Mouse (Mus musculus) C2C12 (cell line): ENCODE results near the gene Tnnt2. TPM values are rescaled to one million over a fixed set of nuclear protein-coding genes. Genes with fewer than 3 reads are reported as not detected.

ENCODE experiments used
- H3K27me3 ChIP-seq: one replicate; pipeline ENCODE4 v1.6.1; 2011; ENCODE audit not compliant: control insufficient read depth, insufficient read depth, insufficient read length
- H3K36me3 ChIP-seq: one replicate; pipeline ENCODE4 v1.6.1; 2011; ENCODE audit not compliant: control insufficient read depth, insufficient read depth
- H3K4me3 ChIP-seq: one replicate; pipeline ENCODE4 v1.5.1; 2011; ENCODE audit warnings: mild to moderate bottlenecking, control low read depth; ENCODE audit not compliant: poor library complexity, insufficient read depth, severe bottlenecking
- H3K79me2 ChIP-seq: one replicate; pipeline ENCODE4 v1.6.1; 2011; ENCODE audit not compliant: control insufficient read depth, insufficient read depth
- H3K79me3 ChIP-seq: one replicate; pipeline ENCODE4 v1.6.1; 2011; ENCODE audit warnings: low read depth, control low read depth
- H3ac ChIP-seq: one replicate; pipeline ENCODE3; 2011; ENCODE audit warnings: low read depth; ENCODE audit not compliant: control insufficient read depth, insufficient read length
- CEBPB ChIP-seq: IDR thresholded peaks from one replicate; pipeline ENCODE4 v1.6.1; 2011; ENCODE audit warnings: low read depth, mild to moderate bottlenecking, control low read depth, moderate library complexity
- CTCF ChIP-seq: IDR thresholded peaks from one replicate; pipeline ENCODE4 v1.5.1; 2011; ENCODE audit not compliant: control insufficient read depth, insufficient read depth, insufficient read length
- FOSL1 ChIP-seq: IDR thresholded peaks from one replicate; pipeline ENCODE4 v1.8.0; 2011; ENCODE audit warnings: mild to moderate bottlenecking, low read length; ENCODE audit not compliant: poor library complexity, insufficient read depth, severe bottlenecking
- MAX ChIP-seq: IDR thresholded peaks from one replicate; pipeline ENCODE4 v1.6.1; 2011; ENCODE audit warnings: mild to moderate bottlenecking, control low read depth
- MYOD1 ChIP-seq: IDR thresholded peaks from one replicate; pipeline ENCODE4 v1.6.1; 2011; ENCODE audit warnings: low read depth; ENCODE audit not compliant: control insufficient read depth, insufficient read length
- MYOG ChIP-seq: IDR thresholded peaks from one replicate; pipeline ENCODE4 v1.6.1; 2011; ENCODE audit not compliant: control insufficient read depth, insufficient read length; ENCODE audit errors: extremely low read depth
- USF1 ChIP-seq: IDR thresholded peaks from one replicate; pipeline ENCODE4 v1.6.1; 2011; ENCODE audit warnings: low read depth, mild to moderate bottlenecking, control low read depth, moderate library complexity
- polyA plus RNA-seq: library from polyadenylated mRNA; unstranded; fragments of >200 nt; fragmentation: generic; extraction: Trizol; gene quantifications from one replicate; pipeline ENCODE4 v1.2.1, GENCODE M21; 2012; ENCODE audit warnings: missing spikeins

Gene Tnnt2
- polyA plus RNA-seq, 1 experiment: 167 TPM

GRCm38 (mm10) chr1:135863786-135864335 is 27.7 kb downstream of the Tnnt2 start:
- Histone ChIP-seq H3K4me3 (no peak overlapping the region), H3ac (no peak overlapping the region), H3K27me3 (no peaks in the 10 kb centered on the region), H3K79me2 (no peaks in the 10 kb centered on the region), H3K36me3 (no peaks in the 10 kb centered on the region), H3K79me3 (no peaks in the 10 kb centered on the region)
- TF ChIP-seq CTCF (no peak), FOSL1 (no peak), CEBPB (no peak), MYOD1 (no peak), USF1 (no peak), MAX (no peak), MYOG (no peak)

GRCm38 (mm10) chr1:135864830-135865229 is 28.7 kb downstream of the Tnnt2 start:
- no peak for TF ChIP-seq FOSL1
- TF ChIP-seq CTCF: no peak
- no peak for TF ChIP-seq CEBPB
- peak; percentile 97 for TF ChIP-seq MYOD1

GRCm38 (mm10) chr1:135865518-135866194 is 29.5 kb downstream of the Tnnt2 start:
- Histone ChIP-seq H3K4me3 (no peak overlapping the region), H3K27me3 (no peaks in the 10 kb centered on the region), H3K36me3 (no peaks in the 10 kb centered on the region), H3K79me3 (no peaks in the 10 kb centered on the region), H3K79me2 (no peaks in the 10 kb centered on the region), H3ac (no peak overlapping the region)
- TF ChIP-seq USF1 (no peak), MAX (peak; percentile 61), CTCF (peak; percentile 93), MYOD1 (no peak), FOSL1 (no peak), MYOG (no peak)

More at GRCm38 (mm10) chr1:135864830-135865229, 28.7 kb downstream of the Tnnt2 start:
- Histone ChIP-seq H3K79me3 (no peaks in the 10 kb centered on the region), H3K79me2 (no peaks in the 10 kb centered on the region), H3ac (no peak overlapping the region), H3K36me3 (no peaks in the 10 kb centered on the region), H3K27me3 (no peaks in the 10 kb centered on the region), H3K4me3 (no peak overlapping the region)

- Histone ChIP-seq H3K79me2 (no peaks in the 10 kb centered on the region), H3K36me3 (no peaks in the 10 kb centered on the region), H3K27me3 (no peaks in the 10 kb centered on the region), H3K79me3 (no peaks in the 10 kb centered on the region), H3ac (no peak overlapping the region), H3K4me3 (no peak overlapping the region)
- TF ChIP-seq MAX (no peak), CTCF (no peak), MYOG (no peak), MYOD1 (no peak), CEBPB (no peak), USF1 (no peak), FOSL1 (no peak)
Measured at GRCm38 (mm10) chr1:135868570-135868969, 32.4 kb downstream of the Tnnt2 start.

GRCm38 (mm10) chr1:135872991-135873390 is 36.8 kb downstream of the Tnnt2 start:
- TF ChIP-seq USF1 (no peak), CTCF (no peak), FOSL1 (no peak)
- Histone ChIP-seq H3K79me3 (no peaks in the 10 kb centered on the region), H3K27me3 (no peaks in the 10 kb centered on the region), H3K4me3 (no peak overlapping the region), H3K36me3 (peaks cover 16% of the 10 kb centered on the region), H3ac (no peak overlapping the region), H3K79me2 (no peaks in the 10 kb centered on the region)

GRCm38 (mm10) chr1:135877248-135877647 is 41.1 kb downstream of the Tnnt2 start:
- H3K79me3 ChIP-seq: no peaks in the 10 kb centered on the region
- no peaks in the 10 kb centered on the region for H3K27me3 ChIP-seq
- H3K4me3 ChIP-seq: no peak overlapping the region
- TF ChIP-seq MAX: no peak
- TF ChIP-seq FOSL1: no peak
- no peak for TF ChIP-seq USF1
- no peak for TF ChIP-seq MYOG
- no peak for TF ChIP-seq CTCF
- TF ChIP-seq MYOD1: no peak
- TF ChIP-seq CEBPB: no peak
- peaks cover 16% of the 10 kb centered on the region for H3K36me3 ChIP-seq
- H3ac ChIP-seq: no peak overlapping the region
- H3K79me2 ChIP-seq: no peaks in the 10 kb centered on the region
